Mouse (Mus musculus): ENCODE data around the gene Gm49711. TPM values are rescaled to one million over a fixed set of nuclear protein-coding genes. Genes with fewer than 3 reads are reported as not detected.

Gm49711 gene
- polyA plus RNA-seq, 1 experiment, result 0.12 TPM

DNA sequence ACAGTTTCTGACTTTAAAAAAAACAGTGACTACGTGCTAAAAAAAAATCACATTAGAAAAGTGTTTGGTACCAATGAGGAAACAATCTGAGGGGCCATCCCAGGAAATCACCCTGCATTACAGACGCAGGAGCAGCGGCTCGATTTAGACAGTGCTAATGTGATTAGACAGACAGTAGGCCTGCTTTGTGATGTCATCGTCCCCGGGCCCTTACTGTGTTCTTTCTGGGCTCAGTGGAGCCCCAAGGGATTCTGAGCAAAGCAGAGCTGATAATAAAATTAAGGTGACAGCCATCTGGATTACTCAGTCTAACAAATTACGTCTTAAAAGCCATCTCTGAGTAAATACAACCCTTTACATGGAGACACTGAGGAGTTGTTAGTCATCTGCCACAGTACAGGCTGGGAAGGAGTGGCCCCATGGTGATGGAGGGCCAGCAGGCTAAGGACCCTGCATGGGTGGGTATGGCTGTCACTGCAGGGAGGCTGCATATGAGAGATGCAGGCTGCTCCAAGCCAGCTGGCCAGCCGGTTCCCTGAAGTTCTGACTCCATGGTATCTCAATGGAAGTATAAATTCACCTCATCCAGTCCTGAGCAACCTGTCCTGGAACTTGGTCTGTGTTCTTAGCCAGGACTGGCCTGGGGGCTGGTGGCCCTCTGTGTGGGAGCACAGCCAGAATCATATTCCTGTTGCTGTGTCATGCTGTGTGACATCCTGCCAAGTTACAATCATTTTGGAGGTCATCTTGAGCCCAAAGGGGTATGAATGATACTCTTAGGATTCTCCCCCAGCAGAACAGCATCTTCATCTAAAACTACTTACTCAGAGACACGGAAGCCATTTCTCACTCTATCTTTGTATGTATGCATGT is 59.5 kb downstream of the Gm49711 start:
- 86% methylated on average over 9 of the region's 9 CpGs for WGBS
- Histone ChIP-seq H3K4me1 (ENCODE audit: control insufficient read depth, insufficient read depth, insufficient read length) (no peaks in the 10 kb centered on the region), H3K27ac (ENCODE audit: insufficient read depth, low read length) (no peak overlapping the region), H3K27me3 (ENCODE audit: control insufficient read depth, insufficient read depth, low read length) (no peaks in the 10 kb centered on the region), H3K36me3 (ENCODE audit: control insufficient read depth, insufficient read depth, low read length) (peaks cover 2% of the 10 kb centered on the region), H3K4me3 (ENCODE audit: extremely low read depth, insufficient read depth, insufficient read length) (no peak overlapping the region)
- no peak for TF ChIP-seq POLR2A (IDR thresholded peaks at IDR 0.05; ENCODE audit: low read depth, low read length)
- TF ChIP-seq CTCF (IDR thresholded peaks at IDR 0.05; ENCODE audit: extremely low read depth, insufficient read depth, insufficient read length, insufficient replicate concordance), result no peak
- DNase-seq (ENCODE audit: low read depth in 1 of 2, low spot score in 2 of 2), result no peak

DNA sequence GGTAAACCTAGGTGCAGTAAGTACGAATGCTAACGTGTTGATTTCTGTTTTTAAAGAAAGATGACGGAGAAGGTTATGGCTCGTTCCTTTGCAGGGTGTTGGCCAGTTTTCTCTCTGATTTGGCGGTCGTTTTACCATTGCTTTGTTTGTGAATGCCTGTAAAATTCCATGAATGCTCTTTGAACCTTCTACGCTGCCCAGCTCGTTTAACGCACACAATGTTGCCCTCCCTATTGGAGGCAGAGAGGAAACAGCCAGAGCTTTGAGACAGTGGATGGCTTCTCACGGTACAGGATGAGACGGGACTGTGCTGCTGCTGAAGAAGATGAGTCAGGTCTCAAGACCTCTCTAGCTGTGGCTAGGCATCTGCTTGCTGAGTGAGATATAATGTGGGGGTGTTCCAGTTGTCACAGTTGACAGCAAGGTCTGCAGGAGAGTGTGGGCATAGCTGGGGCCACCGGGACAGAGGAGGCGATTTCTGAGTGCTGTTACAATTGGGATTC is 60.9 kb downstream of the Gm49711 start:
- H3K36me3 ChIP-seq (ENCODE audit: control insufficient read depth, insufficient read depth, low read length), result no peaks in the 10 kb centered on the region
- H3K4me1 ChIP-seq (ENCODE audit: control insufficient read depth, insufficient read depth, insufficient read length), result no peaks in the 10 kb centered on the region
- TF ChIP-seq POLR2A (IDR thresholded peaks at IDR 0.05; ENCODE audit: low read depth, low read length) (no peak), CTCF (IDR thresholded peaks at IDR 0.05; ENCODE audit: extremely low read depth, insufficient read depth, insufficient read length, insufficient replicate concordance) (no peak)
- H3K27me3 ChIP-seq (ENCODE audit: control insufficient read depth, insufficient read depth, low read length), result no peaks in the 10 kb centered on the region
- no peak overlapping the region for H3K27ac ChIP-seq (ENCODE audit: insufficient read depth, low read length)
- H3K4me3 ChIP-seq (ENCODE audit: extremely low read depth, insufficient read depth, insufficient read length), result no peak overlapping the region
- 88% methylated on average over 13 of the region's 13 CpGs for WGBS
- DNase-seq (ENCODE audit: low read depth in 1 of 2, low spot score in 2 of 2), result no peak

DNA sequence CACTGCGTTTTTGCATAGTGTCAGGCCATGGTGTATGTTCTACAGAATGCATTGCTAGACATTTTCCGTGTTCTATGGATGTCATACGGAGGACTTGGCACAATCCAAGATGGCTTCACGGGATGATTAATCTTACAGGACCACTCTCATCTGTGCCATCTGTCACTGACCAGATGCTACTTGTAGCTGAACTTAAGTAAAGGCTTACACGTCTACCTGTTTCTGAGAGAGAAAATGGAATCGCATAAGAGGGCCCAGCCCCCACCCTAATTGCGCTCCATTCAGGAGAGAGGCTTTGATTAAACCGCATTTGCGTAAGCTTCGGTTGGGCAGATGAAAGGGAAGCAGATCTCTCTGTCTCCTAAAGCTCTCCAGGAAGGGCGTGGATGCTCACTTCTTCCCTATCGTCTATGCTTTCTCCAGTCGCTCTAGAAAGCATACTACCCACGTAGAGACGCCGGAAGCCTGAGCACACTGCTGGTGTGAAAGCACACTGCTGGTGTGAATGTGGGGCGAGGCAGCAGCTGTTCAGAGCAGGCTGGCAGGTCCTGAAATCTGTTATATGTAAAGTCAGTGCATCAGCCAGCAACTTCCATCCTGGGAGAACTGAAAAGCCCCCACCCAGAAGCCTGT is 62.9 kb downstream of the Gm49711 start:
- no peaks in the 10 kb centered on the region for H3K27me3 ChIP-seq (ENCODE audit: control insufficient read depth, insufficient read depth, low read length)
- H3K36me3 ChIP-seq (ENCODE audit: control insufficient read depth, insufficient read depth, low read length), result no peaks in the 10 kb centered on the region
- no peaks in the 10 kb centered on the region for H3K4me1 ChIP-seq (ENCODE audit: control insufficient read depth, insufficient read depth, insufficient read length)
- no peak overlapping the region for H3K4me3 ChIP-seq (ENCODE audit: extremely low read depth, insufficient read depth, insufficient read length)
- H3K27ac ChIP-seq (ENCODE audit: insufficient read depth, low read length), result no peak overlapping the region
- TF ChIP-seq CTCF (IDR thresholded peaks at IDR 0.05; ENCODE audit: extremely low read depth, insufficient read depth, insufficient read length, insufficient replicate concordance), result no peak
- TF ChIP-seq POLR2A (IDR thresholded peaks at IDR 0.05; ENCODE audit: low read depth, low read length), result no peak
- no peak for DNase-seq (ENCODE audit: low read depth in 1 of 2, low spot score in 2 of 2)
- WGBS, result 89% methylated on average over 17 of the region's 17 CpGs

DNA sequence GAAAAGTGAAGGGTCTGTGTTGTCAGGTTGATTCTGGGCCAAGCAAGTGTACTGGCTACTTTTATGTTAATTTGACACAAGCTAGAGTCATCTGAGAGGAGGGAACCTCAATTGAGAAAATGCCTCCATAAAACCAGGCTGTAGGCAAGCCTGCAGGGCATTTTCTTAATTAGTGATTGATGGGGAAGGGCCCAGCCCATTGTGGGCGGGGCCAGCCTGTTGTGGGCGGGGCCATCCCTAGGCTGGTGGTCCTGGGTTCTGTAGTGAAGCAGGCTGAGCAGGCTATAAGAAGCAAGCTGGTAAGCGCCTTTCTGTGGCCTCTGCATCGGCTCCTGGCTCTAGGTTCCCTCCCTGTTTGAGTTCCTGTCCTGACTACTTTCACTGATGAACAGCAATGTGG is 69.1 kb downstream of the Gm49711 start:
- Histone ChIP-seq H3K36me3 (ENCODE audit: control insufficient read depth, insufficient read depth, low read length) (no peaks in the 10 kb centered on the region), H3K27me3 (ENCODE audit: control insufficient read depth, insufficient read depth, low read length) (no peaks in the 10 kb centered on the region), H3K4me3 (ENCODE audit: extremely low read depth, insufficient read depth, insufficient read length) (no peak overlapping the region), H3K27ac (ENCODE audit: insufficient read depth, low read length) (no peak overlapping the region), H3K4me1 (ENCODE audit: control insufficient read depth, insufficient read depth, insufficient read length) (no peaks in the 10 kb centered on the region)
- TF ChIP-seq POLR2A (IDR thresholded peaks at IDR 0.05; ENCODE audit: low read depth, low read length), result no peak
- no peak for TF ChIP-seq CTCF (IDR thresholded peaks at IDR 0.05; ENCODE audit: extremely low read depth, insufficient read depth, insufficient read length, insufficient replicate concordance)
- WGBS, result 62% methylated on average over 4 of the region's 4 CpGs
- no peak for DNase-seq (ENCODE audit: low read depth in 1 of 2, low spot score in 2 of 2)

GRCm38 (mm10) chr16:92127666-92128065 is 69.5 kb downstream of the Gm49711 start:
- H3K27me3 ChIP-seq (ENCODE audit: control insufficient read depth, insufficient read depth, low read length), result no peaks in the 10 kb centered on the region
- 87% methylated on average over 5 of the region's 5 CpGs for WGBS
- H3K27ac ChIP-seq (ENCODE audit: insufficient read depth, low read length), result no peak overlapping the region
- no peaks in the 10 kb centered on the region for H3K36me3 ChIP-seq (ENCODE audit: control insufficient read depth, insufficient read depth, low read length)
- H3K4me1 ChIP-seq (ENCODE audit: control insufficient read depth, insufficient read depth, insufficient read length), result no peaks in the 10 kb centered on the region
- TF ChIP-seq CTCF (IDR thresholded peaks at IDR 0.05; ENCODE audit: extremely low read depth, insufficient read depth, insufficient read length, insufficient replicate concordance) (no peak), POLR2A (IDR thresholded peaks at IDR 0.05; ENCODE audit: low read depth, low read length) (no peak)
- no peak overlapping the region for H3K4me3 ChIP-seq (ENCODE audit: extremely low read depth, insufficient read depth, insufficient read length)
- no peak for DNase-seq (ENCODE audit: low read depth in 1 of 2, low spot score in 2 of 2)

- DNase-seq (ENCODE audit: low read depth in 1 of 2, low spot score in 2 of 2), result no peak
- H3K4me1 ChIP-seq (ENCODE audit: control insufficient read depth, insufficient read depth, insufficient read length), result no peaks in the 10 kb centered on the region
- no peak overlapping the region for H3K4me3 ChIP-seq (ENCODE audit: extremely low read depth, insufficient read depth, insufficient read length)
- H3K27me3 ChIP-seq (ENCODE audit: control insufficient read depth, insufficient read depth, low read length), result no peaks in the 10 kb centered on the region
- TF ChIP-seq CTCF (IDR thresholded peaks at IDR 0.05; ENCODE audit: extremely low read depth, insufficient read depth, insufficient read length, insufficient replicate concordance), result no peak
- no peak for TF ChIP-seq POLR2A (IDR thresholded peaks at IDR 0.05; ENCODE audit: low read depth, low read length)
- H3K36me3 ChIP-seq (ENCODE audit: control insufficient read depth, insufficient read depth, low read length), result no peaks in the 10 kb centered on the region
- H3K27ac ChIP-seq (ENCODE audit: insufficient read depth, low read length), result no peak overlapping the region
- WGBS, result 80% methylated on average over 8 of the region's 8 CpGs
Measured at GRCm38 (mm10) chr16:92129843-92130242, 71.7 kb downstream of the Gm49711 start.

Measured in spleen, adult 2 months (tissue).